Mouse (Mus musculus) right cerebral cortex, postnatal 10 days (tissue): ENCODE results near the gene Olfr429.
"Not testable (repeated sequence)": the region's sequence is repeated elsewhere in the genome, so short reads cannot be mapped to it uniquely, and the experiment has no call there.

Source experiments
- DNase-seq, 2 experiments: peaks; one replicate each; pipeline ENCODE4 v3.0.0; 2021; ENCODE audit warnings: low spot score in 2 of 2

The Olfr429 gene

GRCm38 (mm10) chr1:174084031-174084430 is at the start of gene Olfr429:
Gene Olfr429, plus strand, starts transcription at chr1:174084331.
- DNase-seq: no peak

- no peak for DNase-seq
These were observed 48.3 kb upstream of the Olfr429 start for GRCm38 (mm10) chr1:174035841-174036240.

- DNase-seq: no peak
These were observed 45.7 kb upstream of the Olfr429 start for GRCm38 (mm10) chr1:174038480-174038879.

- DNase-seq: peak in 1 of 2 experiments; percentile 29
These were observed 43.5 kb upstream of the Olfr429 start, which contains the start of gene Olfr433 for GRCm38 (mm10) chr1:174040523-174041177. Gene Olfr433, plus strand, starts transcription at chr1:174040705.

- not testable (repeated sequence) for DNase-seq
These were observed 41.8 kb upstream of the Olfr429 start for GRCm38 (mm10) chr1:174042091-174042884.

GRCm38 (mm10) chr1:174044431-174044830 is 39.7 kb upstream of the Olfr429 start:
- DNase-seq: no peak

GRCm38 (mm10) chr1:174048227-174048626 is 35.9 kb upstream of the Olfr429 start:
- DNase-seq: not testable (repeated sequence)

GRCm38 (mm10) chr1:174048893-174049292 is 35.2 kb upstream of the Olfr429 start, which contains the start of gene Olfr432:
Gene Olfr432, plus strand, starts transcription at chr1:174049205.
- DNase-seq: no peak

- DNase-seq: not testable (repeated sequence)
These were observed 34.8 kb upstream of the Olfr429 start for GRCm38 (mm10) chr1:174049357-174049756.

GRCm38 (mm10) chr1:174050532-174050931 is 33.6 kb upstream of the Olfr429 start:
- no peak for DNase-seq

GRCm38 (mm10) chr1:174051515-174051914 is 32.6 kb upstream of the Olfr429 start:
- no peak for DNase-seq

- DNase-seq: no peak
These were observed 32.1 kb upstream of the Olfr429 start for GRCm38 (mm10) chr1:174051931-174052536.

- no peak for DNase-seq
These were observed 31.1 kb upstream of the Olfr429 start for GRCm38 (mm10) chr1:174052981-174053380.

- no peak for DNase-seq
These were observed 28.9 kb upstream of the Olfr429 start for GRCm38 (mm10) chr1:174055248-174055647.

GRCm38 (mm10) chr1:174066305-174066704 is 17.8 kb upstream of the Olfr429 start, which contains the start of gene Olfr430:
Gene Olfr430, plus strand, starts transcription at chr1:174066605.
- no peak for DNase-seq

GRCm38 (mm10) chr1:174096591-174096990 is 12.5 kb downstream of the Olfr429 start, which contains the start of gene Olfr427:
Gene Olfr427, plus strand, starts transcription at chr1:174096891.
- no peak for DNase-seq

- no peak for DNase-seq
These were observed 19.6 kb downstream of the Olfr429 start for GRCm38 (mm10) chr1:174103735-174104134.

- no peak for DNase-seq
These were observed 36.9 kb downstream of the Olfr429 start, which contains the start of gene Olfr231 for GRCm38 (mm10) chr1:174121062-174121461. Gene Olfr231, minus strand, starts transcription at chr1:174121162.

GRCm38 (mm10) chr1:174131217-174131616 is 47.1 kb downstream of the Olfr429 start, which contains the start of gene Olfr424:
Gene Olfr424, plus strand, starts transcription at chr1:174131517.
- no peak for DNase-seq

GRCm38 (mm10) chr1:174131999-174132398 is 47.9 kb downstream of the Olfr429 start:
- DNase-seq: no peak
